Mouse (Mus musculus) kidney, postnatal 10 days (tissue): ENCODE data around the gene Myo16.

Experiments
- DNase-seq: peaks from one replicate; pipeline ENCODE4 v3.0.0; 2021; ENCODE audit warnings: mixed read lengths

The Myo16 gene

DNA sequence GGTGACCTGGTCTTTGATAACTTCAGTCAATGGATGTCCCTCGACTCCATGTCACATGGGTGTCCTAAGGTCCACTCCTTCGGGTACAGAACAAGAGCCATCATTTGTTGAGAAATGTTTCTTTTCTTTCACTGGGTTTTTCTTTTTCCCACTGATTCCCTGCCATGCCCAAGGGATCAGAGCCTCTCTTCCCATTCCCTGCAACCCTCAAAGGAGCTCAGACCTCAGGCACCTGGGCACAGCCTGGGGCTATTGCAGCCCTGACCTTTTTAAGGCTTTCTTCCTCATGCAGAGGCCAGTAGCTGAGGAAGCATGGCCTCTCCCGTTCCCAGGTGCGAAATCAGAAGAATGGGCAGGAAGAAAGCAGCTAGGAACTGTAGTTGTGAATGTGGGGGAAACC lies 23.4 kb downstream of the Myo16 start:
- no peak for DNase-seq

DNA sequence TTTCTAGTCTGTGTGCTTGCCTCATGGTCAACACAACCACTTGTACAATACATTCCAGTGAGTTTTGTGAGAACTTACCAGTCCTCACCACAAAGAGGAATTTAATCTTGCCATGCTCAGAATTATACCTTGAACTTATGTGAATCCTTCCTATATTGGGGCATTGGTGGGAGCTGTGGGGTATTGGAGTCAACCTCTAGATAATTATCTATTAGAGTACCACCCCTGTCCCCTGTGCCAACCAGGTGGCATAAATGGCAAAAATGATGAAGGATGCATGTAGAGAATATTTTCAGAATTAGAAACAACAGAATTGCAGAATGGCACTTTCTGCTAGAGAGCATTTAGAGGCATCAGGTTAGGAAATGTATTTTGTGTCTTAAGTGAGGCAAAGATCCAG lies 25.3 kb downstream of the Myo16 start:
- no peak for DNase-seq

DNA sequence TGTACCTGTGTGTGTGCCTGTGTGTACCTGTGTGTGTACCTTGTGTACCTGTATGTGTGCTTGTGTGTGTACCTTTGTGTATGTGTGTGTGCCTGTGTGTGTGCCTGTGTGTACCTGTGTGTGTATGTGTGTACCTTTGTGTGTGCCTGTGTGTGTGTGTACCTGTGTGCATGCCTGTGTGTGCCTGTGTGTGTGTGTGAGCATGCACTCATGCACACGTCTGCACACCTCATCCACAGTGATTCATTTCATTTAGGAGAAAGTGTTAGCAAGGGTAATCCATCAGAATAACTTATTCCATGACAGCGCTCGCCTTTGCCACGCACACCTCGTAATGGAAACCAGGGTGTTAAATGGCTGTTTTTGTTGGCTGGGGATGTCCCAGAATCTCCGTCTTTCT lies 36.9 kb downstream of the Myo16 start:
- DNase-seq, result no peak

DNA sequence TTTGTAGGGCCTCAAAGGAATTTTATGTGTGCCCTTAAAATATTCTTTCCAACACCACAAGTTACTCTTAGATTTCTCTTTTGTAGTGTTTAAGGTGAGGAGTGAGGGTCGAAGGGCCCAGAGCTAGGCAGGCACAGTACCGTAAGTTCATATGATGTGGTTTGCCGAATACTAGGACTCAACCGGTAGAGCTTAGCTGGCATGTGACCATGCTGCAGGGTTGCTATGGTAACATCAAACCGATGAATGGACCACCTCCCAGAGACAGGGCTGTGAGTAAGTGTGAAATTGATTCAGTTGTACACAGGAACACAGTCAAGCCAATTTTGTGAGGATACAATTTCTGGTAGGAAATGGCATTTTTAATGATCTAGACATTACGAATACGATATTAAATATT lies 44.5 kb downstream of the Myo16 start:
- no peak for DNase-seq

DNA sequence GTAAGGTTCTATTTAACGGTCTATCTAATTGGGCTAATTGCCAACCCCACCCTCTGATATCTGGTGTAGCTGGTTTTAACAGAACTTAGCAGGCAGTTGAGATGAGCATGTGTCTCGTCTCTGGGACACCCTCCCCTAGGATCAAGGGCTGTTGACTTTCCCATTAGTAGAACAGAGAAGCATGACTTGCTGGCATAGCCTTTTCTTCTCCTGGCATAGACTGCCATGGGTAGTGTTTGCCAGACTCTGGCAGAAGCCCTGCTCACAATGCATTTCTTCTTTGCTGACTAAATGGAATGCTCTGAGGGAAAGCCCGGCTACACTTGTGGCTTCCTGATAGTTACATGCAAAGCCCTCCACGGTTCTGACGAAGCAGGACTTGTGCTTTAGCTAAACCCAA lies 45.6 kb downstream of the Myo16 start:
- DNase-seq, result no peak

DNA sequence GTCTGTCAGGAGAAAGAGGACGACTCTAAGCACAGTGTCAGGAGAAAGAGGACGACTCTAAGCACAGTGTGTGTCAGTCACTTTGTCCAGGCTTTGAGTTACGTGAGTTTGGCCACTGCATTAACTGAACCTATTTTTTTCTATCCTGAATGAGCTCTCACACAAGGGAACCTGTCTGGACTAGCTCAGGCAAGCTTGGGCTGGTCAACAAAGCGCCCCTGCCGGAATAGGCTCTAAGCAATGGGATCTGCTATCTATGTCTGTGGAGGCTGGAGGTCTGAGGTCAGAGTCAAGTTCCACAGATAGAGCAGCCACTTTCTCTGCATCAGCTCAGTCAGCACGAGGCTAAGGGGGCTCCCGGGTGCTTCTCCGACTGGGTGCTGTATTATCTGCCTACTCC lies 46.3 kb downstream of the Myo16 start:
- peak; percentile 28 for DNase-seq

DNA sequence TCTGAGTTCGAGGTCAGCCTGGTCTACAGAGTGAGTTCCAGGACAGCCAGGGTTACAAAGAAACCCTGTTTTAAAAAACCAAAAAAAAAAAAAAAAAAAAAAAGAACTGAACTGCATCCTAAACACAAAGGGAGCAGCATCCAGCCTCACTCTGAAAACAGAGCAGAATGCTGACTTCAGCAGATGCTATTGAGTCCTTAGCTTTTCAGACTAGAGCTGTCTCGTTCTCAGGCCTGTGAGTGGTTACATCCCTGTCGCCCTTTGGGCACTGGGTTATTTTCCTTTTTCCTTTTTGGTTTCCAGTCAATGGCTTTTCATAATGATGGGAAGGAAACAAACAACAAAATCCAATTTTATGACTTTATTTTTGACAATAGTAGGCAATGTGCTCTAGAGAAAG lies 61.3 kb downstream of the Myo16 start:
- DNase-seq, result no peak

DNA sequence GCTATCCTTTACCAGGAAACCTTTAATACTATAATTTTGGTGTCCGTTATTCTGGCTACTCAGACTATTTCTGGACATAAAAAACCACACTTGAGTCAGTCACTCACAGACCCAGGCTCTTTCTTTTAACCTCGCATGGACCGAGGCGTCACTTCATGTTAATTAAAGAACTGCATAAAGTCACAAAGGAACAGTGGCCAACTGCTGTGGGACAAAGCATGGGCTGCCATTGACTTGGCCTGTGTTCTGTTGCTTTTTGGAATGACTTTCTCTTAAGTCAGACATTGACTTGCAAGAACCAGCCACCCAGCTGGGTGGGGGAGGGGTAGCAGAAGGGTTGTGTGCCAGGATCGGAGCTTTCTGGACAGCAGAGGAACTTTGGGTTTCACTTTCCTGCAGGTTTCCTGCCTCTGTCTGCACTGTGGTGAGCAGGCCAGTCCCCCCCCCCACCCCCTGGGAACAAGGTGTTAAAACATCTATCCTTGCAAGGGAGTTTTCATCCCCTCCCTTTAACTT lies 66.1 kb downstream of the Myo16 start:
- DNase-seq, result peak; percentile 13

DNA sequence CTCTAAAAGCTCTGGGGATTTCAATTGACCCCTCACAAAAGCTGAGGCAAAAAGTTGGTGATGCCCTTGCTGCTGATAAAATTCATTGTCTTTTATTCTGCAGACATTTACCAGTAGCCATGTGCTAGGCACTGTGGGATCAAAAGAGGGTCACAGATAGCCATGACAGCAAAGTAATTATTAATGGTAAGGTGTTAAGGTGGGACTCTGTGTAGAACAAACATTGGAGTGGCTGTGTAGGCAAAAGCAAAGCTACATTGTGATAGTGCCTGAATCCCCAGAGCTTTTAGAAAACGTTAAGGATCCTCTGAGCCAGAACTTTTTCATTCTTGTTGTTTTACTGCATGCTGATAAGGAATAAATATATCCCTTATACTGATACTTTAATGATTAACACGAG lies 69.1 kb downstream of the Myo16 start:
- DNase-seq, result no peak

DNA sequence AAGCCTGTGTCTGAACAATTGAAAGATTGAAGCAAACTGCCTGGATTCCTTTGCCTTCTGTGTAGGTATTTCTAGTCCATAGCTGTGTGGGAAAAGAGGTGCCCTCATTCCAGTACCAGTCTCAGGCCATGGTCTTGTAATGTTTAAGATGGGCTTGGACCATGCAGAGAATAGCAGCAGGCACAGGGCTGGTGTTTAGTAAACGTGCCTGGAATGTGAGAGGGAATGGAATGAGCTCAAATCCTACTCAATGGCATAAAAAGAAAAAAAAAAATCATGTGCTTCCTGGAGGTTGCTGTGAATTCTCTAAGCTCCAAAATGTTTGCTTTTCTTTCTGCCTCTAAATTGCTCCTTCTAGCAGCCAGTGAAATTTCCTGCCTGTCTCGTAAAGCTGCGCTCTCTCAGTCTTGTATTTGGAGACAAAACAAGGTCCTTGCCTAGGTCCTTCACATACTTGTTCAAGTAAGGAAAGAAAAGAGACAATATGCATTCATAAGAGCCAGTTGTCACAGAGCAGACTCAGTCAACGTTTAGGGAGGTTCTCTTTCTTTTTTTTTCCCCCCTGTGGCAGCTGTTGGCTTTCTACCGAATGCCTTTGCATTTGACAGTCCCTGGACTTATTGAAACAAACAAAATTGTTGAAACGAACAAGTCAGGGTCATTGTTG lies 70.0 kb downstream of the Myo16 start:
- DNase-seq, result no peak

DNA sequence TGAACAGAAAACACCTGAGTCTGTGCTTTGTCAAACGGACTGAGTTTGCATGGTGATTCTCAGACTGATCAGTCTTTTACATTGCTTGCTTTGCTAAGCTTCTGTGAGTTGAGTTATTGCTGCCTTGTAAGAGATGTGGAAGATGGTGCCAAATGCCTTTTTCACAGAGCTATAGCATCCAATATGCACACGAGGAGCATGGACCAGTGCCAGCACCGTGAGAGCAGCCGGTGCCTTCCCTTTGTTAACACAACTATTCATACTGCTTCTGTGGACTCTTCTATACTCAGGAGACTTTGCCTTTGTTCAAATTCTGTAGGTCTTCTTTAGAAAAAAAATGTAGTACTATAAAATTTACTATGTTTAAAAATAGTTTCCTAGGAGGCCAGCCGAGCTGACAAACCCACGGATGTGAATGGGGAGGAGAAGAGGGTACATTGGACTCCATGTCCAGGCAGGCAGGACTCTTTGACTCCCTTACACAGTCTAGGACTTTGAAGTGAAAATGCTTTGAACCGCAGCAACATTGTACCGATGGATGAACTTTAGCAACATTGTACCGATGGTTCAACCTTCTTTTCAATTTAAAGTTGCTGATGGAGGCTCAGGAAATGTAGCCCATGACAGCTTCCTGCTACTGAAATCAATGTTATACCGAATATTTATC lies 70.7 kb downstream of the Myo16 start:
- no peak for DNase-seq

DNA sequence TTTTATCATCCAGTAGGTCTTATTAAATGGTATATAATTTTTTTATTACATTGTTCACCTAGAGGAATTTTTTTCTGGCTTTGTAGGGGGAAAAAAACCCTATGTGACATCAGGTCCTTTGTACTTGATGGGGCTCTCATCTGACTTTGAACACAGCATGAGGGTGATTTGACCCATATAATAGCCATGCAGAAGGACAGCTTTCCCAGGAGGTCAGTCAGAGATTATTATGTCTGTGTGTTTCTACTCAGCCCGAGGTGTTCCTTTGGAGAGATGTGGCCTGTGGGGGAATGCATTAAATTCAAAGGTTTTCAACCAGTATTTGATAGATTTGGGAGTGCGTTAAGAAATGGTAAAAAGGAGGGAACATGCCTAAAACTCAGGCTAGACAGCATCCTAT lies 71.3 kb downstream of the Myo16 start:
- DNase-seq, result no peak

DNA sequence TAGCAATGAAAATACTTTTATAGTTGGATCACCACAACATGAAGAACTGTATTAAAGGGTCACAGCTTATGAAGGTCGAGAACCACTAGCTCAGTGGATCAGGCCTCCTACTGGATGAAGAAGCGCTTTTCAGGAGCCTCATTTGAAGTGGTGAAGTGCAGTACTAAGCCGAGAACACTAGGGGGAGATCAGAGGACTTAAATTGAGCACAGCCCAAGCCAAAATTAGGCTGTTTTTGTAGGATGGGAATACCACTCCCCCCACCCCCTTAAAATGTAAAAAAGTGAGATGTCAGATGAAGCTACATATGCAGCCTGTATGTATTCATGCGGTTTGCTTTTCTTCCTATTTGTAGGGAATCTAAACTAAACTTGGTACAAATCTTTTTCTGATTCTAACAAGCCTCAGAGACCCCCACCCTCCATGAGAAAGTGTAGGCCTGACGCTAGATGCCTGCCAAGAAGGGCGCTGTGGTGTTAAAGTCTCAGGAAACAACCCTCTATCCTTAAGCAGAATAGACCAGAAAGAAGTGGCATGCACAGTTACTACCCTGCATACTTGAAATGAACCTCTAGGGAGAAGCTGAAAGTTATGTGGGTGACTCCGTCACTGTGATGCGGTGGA lies 77.1 kb downstream of the Myo16 start:
- DNase-seq, result peak; percentile 62

DNA sequence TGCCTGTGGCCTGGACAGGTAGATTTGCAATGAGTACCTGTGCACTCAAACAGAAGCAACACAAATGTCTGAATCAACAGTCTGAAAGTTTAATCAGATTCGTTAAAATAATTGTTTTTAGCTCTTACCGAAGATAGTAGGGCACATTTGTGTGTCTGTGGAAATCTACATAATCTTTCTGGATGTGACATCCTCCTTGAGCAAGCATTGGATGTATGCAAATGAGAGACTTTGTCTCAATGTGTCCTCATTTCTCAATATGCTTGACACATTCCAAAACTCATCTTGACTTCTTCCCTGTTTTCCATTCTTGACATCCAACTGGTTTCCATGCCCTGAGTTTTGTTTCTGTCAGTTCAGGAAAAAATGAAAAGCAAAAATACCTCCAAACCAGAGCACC lies 80.8 kb downstream of the Myo16 start:
- DNase-seq, result no peak

DNA sequence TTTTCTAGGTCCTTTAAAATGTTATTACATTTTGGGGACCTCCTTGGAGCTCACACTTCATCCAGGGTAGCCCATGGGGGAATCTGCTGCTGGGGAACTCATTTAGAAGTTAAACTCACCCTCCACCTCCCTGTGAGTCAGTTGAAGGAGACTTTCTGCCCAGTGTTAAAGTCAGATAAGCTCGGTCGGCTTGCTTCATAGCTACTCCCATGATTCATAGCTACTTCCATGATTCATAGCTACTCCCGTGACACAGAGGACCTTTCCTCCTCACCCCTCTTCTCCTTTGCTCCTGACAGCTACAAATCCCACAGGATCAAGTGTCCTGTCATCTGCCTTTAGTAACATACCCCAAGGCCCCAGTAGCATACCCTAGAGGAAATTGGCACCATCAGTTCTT lies 89.6 kb downstream of the Myo16 start:
- no peak for DNase-seq

DNA sequence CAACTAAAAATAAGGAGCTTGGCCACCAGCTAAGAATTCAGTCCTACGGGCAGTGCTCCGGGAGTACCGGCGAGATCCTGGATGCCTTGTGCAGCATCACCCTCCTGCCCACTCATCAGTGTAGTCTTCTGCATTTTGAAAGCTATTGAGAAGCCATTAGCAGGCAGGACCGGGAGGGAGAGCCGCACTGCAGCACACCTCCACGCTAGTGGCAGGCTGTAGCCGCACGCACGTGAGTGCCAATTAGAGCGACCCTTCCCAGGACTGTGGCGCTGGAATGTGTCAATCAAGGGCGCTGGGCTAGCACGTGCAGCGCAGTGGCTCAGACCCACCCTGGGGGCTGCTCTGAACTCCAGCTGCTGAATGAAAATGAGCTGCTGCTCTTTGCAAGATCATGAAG lies 95.4 kb downstream of the Myo16 start:
- DNase-seq, result no peak

DNA sequence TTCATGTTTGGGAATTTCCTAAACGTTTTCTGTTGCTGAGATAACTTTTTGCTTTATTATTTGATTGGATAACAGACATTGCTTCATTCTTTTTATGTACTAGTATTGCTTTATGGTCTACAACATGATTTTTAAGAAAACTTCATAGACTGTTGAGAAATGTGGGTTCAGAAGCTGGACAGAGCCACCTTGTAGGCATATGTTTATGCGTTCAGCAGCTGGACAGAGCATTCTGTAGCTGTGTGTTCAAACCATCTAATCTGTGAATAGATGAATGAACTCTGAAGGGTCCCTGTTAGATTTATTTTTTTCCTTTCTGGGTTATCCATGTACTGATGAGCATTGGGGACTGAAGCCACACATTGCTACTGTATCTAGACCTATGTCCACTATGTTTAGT lies 102.0 kb downstream of the Myo16 start:
- peak; percentile 24 for DNase-seq

DNA sequence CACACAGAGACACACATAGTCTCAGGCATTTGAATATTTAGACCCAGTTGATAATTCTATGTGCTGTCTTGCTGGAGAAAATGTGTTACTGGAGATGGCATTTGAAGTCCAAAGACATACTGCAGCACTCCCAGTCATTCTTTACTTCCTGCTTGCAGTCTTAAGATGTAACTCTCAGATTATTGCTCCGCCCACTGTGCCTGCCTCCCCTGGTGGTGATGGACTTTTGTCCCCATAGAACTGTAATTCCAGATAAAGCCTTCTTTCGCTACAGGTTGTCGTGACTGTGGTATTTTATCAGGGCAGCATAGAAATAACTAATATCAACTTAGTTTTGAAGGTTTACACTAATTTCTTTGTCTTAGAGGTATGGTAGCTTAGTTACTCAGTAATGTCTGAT lies 102.9 kb downstream of the Myo16 start:
- DNase-seq, result no peak

DNA sequence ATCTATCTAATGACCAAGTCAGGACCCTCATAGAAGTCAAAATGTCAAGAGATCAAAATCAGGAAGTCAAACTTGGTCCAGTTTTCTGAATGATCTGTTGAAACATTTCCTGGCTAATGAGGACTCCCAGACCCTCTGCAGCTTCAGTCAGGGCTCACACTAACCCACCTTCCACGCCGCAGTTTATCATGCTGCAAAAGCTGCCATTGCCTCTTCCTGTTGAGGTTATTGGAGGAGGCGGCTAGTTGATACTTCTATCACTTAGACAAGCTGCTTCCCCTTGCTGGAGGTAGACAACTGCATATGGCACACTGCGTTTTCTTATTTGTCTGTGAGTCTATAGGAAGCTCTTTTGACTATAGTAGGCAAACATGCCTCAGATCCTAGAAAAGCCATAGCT lies 116.4 kb downstream of the Myo16 start:
- no peak for DNase-seq

DNA sequence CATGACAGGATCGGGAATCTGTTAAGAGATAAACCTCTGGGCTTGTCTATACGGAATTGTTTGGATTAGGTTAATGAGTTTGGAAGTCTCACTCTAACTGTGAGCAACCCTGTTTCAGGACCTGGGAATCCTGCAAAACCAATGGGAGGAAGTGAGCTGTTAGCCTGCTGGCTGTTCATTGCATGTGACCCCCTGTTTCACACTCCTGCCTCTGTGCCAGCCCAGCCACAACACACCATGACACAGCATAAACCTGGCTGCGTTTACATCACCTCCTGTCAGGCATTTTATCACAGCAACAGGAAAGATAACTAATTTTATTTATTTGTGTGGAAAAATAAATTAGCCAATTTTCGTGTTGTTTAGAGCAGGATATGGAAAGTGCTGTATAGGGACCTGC lies 138.9 kb downstream of the Myo16 start:
- no peak for DNase-seq

DNA sequence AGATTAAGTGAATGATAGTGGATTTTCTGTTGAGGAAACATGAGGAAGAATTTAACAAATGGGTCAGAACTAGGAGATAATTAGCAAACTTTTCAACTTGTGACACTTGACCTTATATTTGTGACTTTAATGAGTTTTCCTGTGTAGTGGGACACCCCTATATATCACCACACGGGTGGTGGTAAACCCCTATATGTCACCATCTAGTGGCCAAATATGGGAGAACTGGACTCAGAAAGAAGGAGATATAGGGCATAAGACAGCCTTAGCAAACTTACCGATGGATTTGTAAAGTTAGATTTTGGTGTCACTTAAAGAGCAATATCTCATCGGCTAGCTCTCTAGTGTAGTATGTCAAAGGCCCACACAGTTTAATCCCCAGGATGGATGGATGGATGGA lies 147.1 kb downstream of the Myo16 start:
- no peak for DNase-seq

DNA sequence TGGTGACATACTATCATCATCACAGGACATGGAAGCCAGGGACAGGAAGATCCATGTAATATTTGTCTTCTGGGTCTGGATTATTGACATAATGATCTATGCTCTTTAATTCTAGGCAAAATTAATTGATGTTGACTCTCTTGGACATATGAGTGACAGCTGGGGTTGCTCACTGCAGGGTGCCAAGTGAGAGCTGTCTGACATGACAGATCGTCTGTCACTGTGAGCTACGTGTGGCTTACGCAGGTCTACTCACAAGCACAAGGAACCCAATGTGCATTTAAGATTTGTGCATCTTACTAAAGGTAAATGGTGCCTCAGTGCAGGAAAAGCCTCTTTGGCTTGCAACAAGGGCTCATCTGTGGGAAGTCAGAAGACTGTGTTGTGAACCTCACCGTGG lies 149.3 kb downstream of the Myo16 start:
- DNase-seq, result no peak

DNA sequence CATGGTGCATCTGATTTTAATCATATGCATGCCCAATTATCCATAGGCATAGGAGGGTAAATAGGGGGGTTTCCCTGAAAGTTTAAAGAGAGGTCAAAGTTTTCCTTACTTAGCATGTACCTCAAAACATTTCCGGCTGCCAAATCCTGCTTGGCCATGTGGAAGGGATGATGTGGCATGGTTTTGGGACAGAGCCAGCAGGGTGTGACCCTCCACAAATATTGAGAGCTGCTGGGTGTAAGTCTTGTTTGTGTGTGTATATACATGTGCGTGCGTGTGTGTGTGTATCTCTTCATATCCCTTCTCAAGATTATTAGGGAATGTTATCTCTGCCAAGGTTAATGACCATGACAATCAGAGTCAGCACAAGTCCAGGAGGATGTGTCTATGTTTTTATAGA lies 150.3 kb downstream of the Myo16 start:
- no peak for DNase-seq

DNA sequence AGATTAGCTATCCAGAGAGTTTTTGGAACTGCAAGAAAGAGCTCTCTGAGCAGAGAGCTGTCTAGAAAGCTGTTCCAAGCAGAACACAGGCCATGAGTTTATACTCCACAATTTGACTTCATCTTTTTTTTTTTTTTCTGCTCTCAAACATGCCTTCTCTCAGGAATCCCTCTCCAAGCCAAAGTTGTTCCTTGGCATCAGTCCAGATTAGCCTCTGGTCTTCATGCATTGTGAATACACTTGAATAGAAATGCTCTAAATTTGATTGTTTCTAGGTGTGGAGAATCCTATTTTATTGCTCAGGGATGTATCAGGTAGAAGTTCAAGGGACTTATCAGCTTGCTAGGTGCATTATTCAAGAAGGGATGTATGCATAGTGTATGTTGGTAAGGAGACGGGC lies 151.0 kb downstream of the Myo16 start:
- DNase-seq, result no peak

DNA sequence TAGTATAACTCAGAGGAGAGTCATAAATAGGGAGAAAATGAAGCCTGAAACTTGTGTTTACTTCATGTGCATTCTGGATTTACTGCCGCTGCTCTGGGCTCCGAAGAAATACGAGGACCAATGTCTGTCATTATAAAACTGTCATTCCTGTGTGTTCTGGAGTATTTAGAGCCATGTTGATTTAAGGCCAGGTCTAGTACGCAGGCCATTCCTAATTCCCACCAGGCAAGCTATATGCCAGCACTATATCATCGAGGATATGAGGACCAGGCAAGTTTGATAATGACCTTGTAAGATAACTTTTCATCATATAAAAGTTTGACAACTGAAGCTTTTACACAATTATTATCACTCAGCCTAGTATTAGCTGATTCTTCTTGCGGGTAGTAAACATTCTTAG lies 153.6 kb downstream of the Myo16 start:
- no peak for DNase-seq
